Mouse (Mus musculus) CH12.LX (cell line): ENCODE results near the gene Pcp4l1. TPM values are rescaled to one million over a fixed set of nuclear protein-coding genes. Genes with fewer than 3 reads are reported as not detected.

ENCODE experiments used
- DNase-seq: peaks from one replicate; pipeline ENCODE4 v3.0.0-alpha.2; 2013; ENCODE audit errors: extremely low read depth
- H3K27ac ChIP-seq: 2 replicates; pipeline ENCODE4 v1.5.1; 2012; ENCODE audit warnings: low read depth, mild to moderate bottlenecking, control low read depth, moderate library complexity; ENCODE audit not compliant: insufficient read depth
- H3K27me3 ChIP-seq: replicated peaks from 2 replicates; pipeline ENCODE3; 2012; ENCODE audit warnings: inconsistent platforms
- H3K36me3 ChIP-seq, 2 experiments: replicated peaks in 1 of 2; 2 replicates each; pipeline versions ENCODE3 to v1.6.1; 2012; ENCODE audit warnings: inconsistent platforms in 1 of 2, low read length in 1 of 2, mild to moderate bottlenecking in 1 of 2, mixed read lengths in 1 of 2, moderate library complexity in 1 of 2; ENCODE audit not compliant: control insufficient read depth in 1 of 2, insufficient read depth in 1 of 2
- H3K4me1 ChIP-seq, 2 experiments: 2 replicates each; pipeline ENCODE4 v1.6.1; 2012; ENCODE audit warnings: inconsistent platforms in 1 of 2, moderate library complexity in 1 of 2; ENCODE audit not compliant: insufficient read depth in 2 of 2, control insufficient read depth in 1 of 2
- H3K4me2 ChIP-seq: 2 replicates; pipeline ENCODE4 v1.6.1; 2012; ENCODE audit warnings: low read depth, mild to moderate bottlenecking, control low read depth; ENCODE audit not compliant: poor library complexity, insufficient read depth, severe bottlenecking
- H3K4me3 ChIP-seq, 3 experiments: fragments of 150-350 bp in 1 of 3; sonication (generic) in 1 of 3; replicated peaks in 1 of 3; 2 replicates each; pipeline versions ENCODE3 to v1.5.1; 2011 to 2012; ENCODE audit warnings: low read depth in 2 of 3, low read length in 2 of 3, mild to moderate bottlenecking in 2 of 3, moderate library complexity in 2 of 3, control low read depth in 1 of 3, improper control_type of control experiment in 1 of 3, inconsistent platforms in 1 of 3, mixed read lengths in 1 of 3; ENCODE audit not compliant: poor library complexity in 1 of 3
- H3K79me2 ChIP-seq: replicated peaks from 2 replicates; pipeline ENCODE4 v1.6.1; 2012; ENCODE audit warnings: mild to moderate bottlenecking, moderate library complexity; ENCODE audit not compliant: control insufficient read depth, poor library complexity, insufficient read depth, severe bottlenecking; ENCODE audit errors: extremely low read depth
- H3K9ac ChIP-seq: 2 replicates; pipeline ENCODE4 v1.6.1; 2012; ENCODE audit warnings: low read depth, mild to moderate bottlenecking, control low read depth, moderate library complexity; ENCODE audit not compliant: insufficient read depth
- H3K9me3 ChIP-seq: replicated peaks from 2 replicates; pipeline ENCODE3; 2012; ENCODE audit warnings: low read length, inconsistent platforms, mixed read lengths
- BHLHE40 ChIP-seq: IDR thresholded peaks from 2 replicates; pipeline ENCODE4 v1.6.1; 2011; ENCODE audit warnings: mild to moderate bottlenecking, low read depth, low read length, improper control_type of control experiment
- CHD1 ChIP-seq: IDR thresholded peaks from 2 replicates; pipeline ENCODE4 v1.6.1; 2012; ENCODE audit warnings: low read depth, low read length, improper control_type of control experiment, inconsistent platforms
- CTCF ChIP-seq, 2 experiments: IDR thresholded peaks in 1 of 2; conservative IDR thresholded peaks in 1 of 2; 2 replicates each; pipeline ENCODE4 v1.5.1; 2011 to 2012; ENCODE audit warnings: low read depth in 2 of 2, low read length in 2 of 2, improper control_type of control experiment in 1 of 2, inconsistent platforms in 1 of 2, mild to moderate bottlenecking in 1 of 2, moderate library complexity in 1 of 2
- E2F4 ChIP-seq: IDR thresholded peaks from 2 replicates; pipeline ENCODE4 v1.6.1; 2011; ENCODE audit warnings: low read depth, low read length, improper control_type of control experiment; ENCODE audit not compliant: insufficient replicate concordance
- ETS1 ChIP-seq: conservative IDR thresholded peaks from 2 replicates; pipeline ENCODE4 v1.6.1; 2012; ENCODE audit warnings: low read depth, mild to moderate bottlenecking, inconsistent platforms, low read length, improper control_type of control experiment, moderate library complexity
- IRF4 ChIP-seq: IDR thresholded peaks from 2 replicates; pipeline ENCODE4 v1.6.1; 2014; ENCODE audit warnings: low read depth, mild to moderate bottlenecking, inconsistent platforms, low read length, improper control_type of control experiment
- JUND ChIP-seq: conservative IDR thresholded peaks from 2 replicates; pipeline ENCODE4 v1.6.1; 2011; ENCODE audit warnings: low read depth, low read length, improper control_type of control experiment
- MEF2A ChIP-seq: IDR thresholded peaks from 2 replicates; pipeline ENCODE4 v1.6.1; 2014; ENCODE audit warnings: low read depth, mild to moderate bottlenecking, inconsistent platforms, low read length, improper control_type of control experiment, borderline replicate concordance
- MYC ChIP-seq: IDR thresholded peaks from 2 replicates; pipeline ENCODE4 v1.6.1; 2011; ENCODE audit warnings: low read depth, mild to moderate bottlenecking, improper control_type of control experiment, low read length
- RCOR1 ChIP-seq: conservative IDR thresholded peaks from 2 replicates; pipeline ENCODE4 v1.6.1; 2012; ENCODE audit warnings: low read depth, mild to moderate bottlenecking, inconsistent platforms, low read length, improper control_type of control experiment
- SIN3A ChIP-seq: IDR thresholded peaks from 2 replicates; pipeline ENCODE4 v1.6.1; 2012; ENCODE audit warnings: low read length, improper control_type of control experiment, inconsistent platforms
- TBP ChIP-seq: conservative IDR thresholded peaks from 2 replicates; pipeline ENCODE4 v1.6.1; 2011; ENCODE audit warnings: low read depth, low read length, improper control_type of control experiment
- USF1 ChIP-seq: IDR thresholded peaks from 2 replicates; pipeline ENCODE4 v1.6.1; 2014; ENCODE audit warnings: low read depth, mild to moderate bottlenecking, inconsistent platforms, low read length, improper control_type of control experiment
- USF2 ChIP-seq: conservative IDR thresholded peaks from 2 replicates; pipeline ENCODE4 v1.6.1; 2011; ENCODE audit warnings: low read depth, low read length, improper control_type of control experiment
- ZC3H11A ChIP-seq: IDR thresholded peaks from 2 replicates; pipeline ENCODE4 v1.6.1; 2012; ENCODE audit warnings: low read depth, mild to moderate bottlenecking, inconsistent platforms, low read length, improper control_type of control experiment
- ZKSCAN1 ChIP-seq: IDR thresholded peaks from 2 replicates; pipeline ENCODE4 v1.6.1; 2012; ENCODE audit warnings: low read depth, inconsistent platforms, low read length, improper control_type of control experiment, borderline replicate concordance
- ZMIZ1 ChIP-seq: IDR thresholded peaks from 2 replicates; pipeline ENCODE4 v1.6.1; 2012; ENCODE audit warnings: low read depth, mild to moderate bottlenecking, inconsistent platforms, low read length, improper control_type of control experiment
- ZNF384 ChIP-seq: IDR thresholded peaks from 2 replicates; pipeline ENCODE4 v1.6.1; 2012; ENCODE audit warnings: low read depth, low read length, improper control_type of control experiment, inconsistent platforms
- dilution Hi-C: fragments of 300-500 bp; cut with MboI; formaldehyde crosslinking; loops from 2 replicates; pipeline ENCODE4 v1.14.3; 2020; ENCODE audit warnings: low sequenced_read_pairs; ENCODE audit not compliant: extremely low pct_unique_long_range_greater_than_20kb, extremely low pct_ligation_motif_present
- in situ Hi-C: fragments of 300-500 bp; cut with MboI; formaldehyde crosslinking; loops from 3 replicates; pipeline ENCODE4 v1.14.3; 2019; ENCODE audit warnings: low sequenced_read_pairs, low pct_ligation_motif_present, low pct_unique_long_range_greater_than_20kb, mixed read lengths
- polyA plus RNA-seq: library from polyadenylated mRNA; unstranded; fragments of >175 nt; gene quantifications from 2 replicates; pipeline ENCODE4 v1.2.1, GENCODE M21; 2012; ENCODE audit warnings: low read depth; ENCODE audit not compliant: insufficient read length
- total RNA-seq, 2 experiments: library from RNA; depleted of rRNA; stranded (reverse); fragments of 300-350 nt in 1 of 2; fragments of >200 nt in 1 of 2; gene quantifications; 2 replicates each; pipeline ENCODE4 v1.2.3; 2012 to 2014

Pcp4l1 gene
- total and polyA plus RNA-seq, 3 experiments = not detected

- Histone ChIP-seq H3K4me1 (no peaks in the 10 kb centered on the region; a peak in 1 of 4 replicates), H3K4me2 (no peak overlapping the region), H3K9me3 (no peaks in the 10 kb centered on the region), H3K27ac (no peak overlapping the region), H3K4me3 (no peak overlapping the region), H3K27me3 (peaks cover 10% of the 10 kb centered on the region), H3K9ac (no peak overlapping the region), H3K79me2 (no peaks in the 10 kb centered on the region), H3K36me3 (no peaks in the 10 kb centered on the region)
- in situ Hi-C loops = no loop called here
- dilution Hi-C loops = no loop called here
- no peak for DNase-seq
- TF ChIP-seq E2F4 = no peak
- TF ChIP-seq IRF4 = no peak
- no peak for TF ChIP-seq BHLHE40
- no peak for TF ChIP-seq RCOR1
- TF ChIP-seq, all 38 proteins: peak for 0
Measured at GRCm38 (mm10) chr1:171168906-171169305, 27.2 kb downstream of the Pcp4l1 start.

- DNase-seq = no peak
- no peak overlapping the region for H3K27ac ChIP-seq
- in situ Hi-C loops = no loop called here
- dilution Hi-C loops = no loop called here
- H3K4me1 ChIP-seq = no peaks in the 10 kb centered on the region; a peak in 1 of 4 replicates
- H3K27me3 ChIP-seq = peaks cover 10% of the 10 kb centered on the region
- H3K79me2 ChIP-seq = no peaks in the 10 kb centered on the region
- no peak overlapping the region for H3K4me2 ChIP-seq
- H3K36me3 ChIP-seq = no peaks in the 10 kb centered on the region
- no peak for TF ChIP-seq BHLHE40
- TF ChIP-seq USF2 = no peak
- TF ChIP-seq SIN3A = no peak
- no peak for TF ChIP-seq ZC3H11A
- no peak for TF ChIP-seq MYC
- TF ChIP-seq RCOR1 = no peak
- TF ChIP-seq ZNF384 = no peak
- no peak for TF ChIP-seq ZKSCAN1
- TF ChIP-seq MEF2A = no peak
- no peak for TF ChIP-seq CTCF (conservative IDR thresholded peaks at IDR 0.05 in 1 of 2, IDR thresholded peaks at IDR 0.05 in 1 of 2; ENCODE audit: low read depth in 2 of 2, low read length in 2 of 2)
- no peak for TF ChIP-seq IRF4
- TF ChIP-seq USF1 = no peak
- no peak for TF ChIP-seq JUND
- no peak for TF ChIP-seq ZMIZ1
- no peak for TF ChIP-seq CHD1
- TF ChIP-seq ETS1 = no peak
- TF ChIP-seq TBP = no peak
- no peak overlapping the region for H3K9ac ChIP-seq
- no peak overlapping the region for H3K4me3 ChIP-seq
- no peaks in the 10 kb centered on the region for H3K9me3 ChIP-seq
Measured at GRCm38 (mm10) chr1:171165629-171166345, 30.3 kb downstream of the Pcp4l1 start.
